Mouse (Mus musculus) CD4-positive, CD25-positive, alpha-beta regulatory T cell, adult 2 months (primary cell): Measurements from ENCODE around the gene Fcer1a.
"Not testable (repeated sequence)": the region's sequence is repeated elsewhere in the genome, so short reads cannot be mapped to it uniquely, and the experiment has no call there.

Experiments used
- DNase-seq: peaks from one replicate; pipeline ENCODE4 v3.0.0-alpha.2; 2012; ENCODE audit warnings: low read depth, low spot score

Fcer1a gene

GRCm38 (mm10) chr1:173227081-173227480 lies at the start of gene Fcer1a:
Gene Fcer1a (minus strand): TSS chr1:173227214.
- DNase-seq, result no peak

- DNase-seq, result no peak
Observed at GRCm38 (mm10) chr1:173265701-173266100, 38.7 kb upstream of the Fcer1a start, which contains the start of gene Olfr418. Gene Olfr418 (plus strand): TSS chr1:173266001.

- DNase-seq, result no peak
Observed at GRCm38 (mm10) chr1:173249888-173250287, 22.9 kb upstream of the Fcer1a start.

- not testable (repeated sequence) for DNase-seq
Observed at GRCm38 (mm10) chr1:173237004-173237403, 10.0 kb upstream of the Fcer1a start.

GRCm38 (mm10) chr1:173216481-173216880 lies 10.5 kb downstream of the Fcer1a start:
- DNase-seq, result no peak

- DNase-seq, result no peak
Observed at GRCm38 (mm10) chr1:173212092-173212491, 14.9 kb downstream of the Fcer1a start, which contains the start of gene Olfr1404. Gene Olfr1404 (plus strand): TSS chr1:173212392.

- no peak for DNase-seq
Observed at GRCm38 (mm10) chr1:173197508-173197907, 29.5 kb downstream of the Fcer1a start, which contains the start of gene Olfr218. Gene Olfr218 (plus strand): TSS chr1:173197808.

GRCm38 (mm10) chr1:173196359-173196758 lies 30.7 kb downstream of the Fcer1a start:
- no peak for DNase-seq

GRCm38 (mm10) chr1:173192059-173192458 lies 35.0 kb downstream of the Fcer1a start:
- no peak for DNase-seq

GRCm38 (mm10) chr1:173190540-173190939 lies 36.5 kb downstream of the Fcer1a start, which contains the start of gene Olfr1406:
Gene Olfr1406 (minus strand): TSS chr1:173190640.
- DNase-seq, result no peak

- no peak for DNase-seq
Observed at GRCm38 (mm10) chr1:173174154-173174842, 52.7 kb downstream of the Fcer1a start.
